Mouse (Mus musculus) stomach, postnatal 0 days (tissue): ENCODE results near the gene Ndufb4. TPM values are rescaled to one million over a fixed set of nuclear protein-coding genes. Genes with fewer than 3 reads are reported as not detected.

ENCODE experiments used
- ATAC-seq: fragments of 200-750 bp; cut with Nextera tagmentation; 2 replicates; pipeline ENCODE4 v1.8.0; 2017; ENCODE audit not compliant: low FRiP score, low TSS enrichment
- DNase-seq: peaks from one replicate; pipeline ENCODE4 v3.0.0-alpha.2; 2016; ENCODE audit warnings: low spot score
- H3K27ac ChIP-seq: fragments of 300-500 bp; sonication (generic); replicated peaks from 2 replicates; pipeline ENCODE4 v1.5.1; 2014; ENCODE audit warnings: mild to moderate bottlenecking, control low read depth
- H3K27me3 ChIP-seq: fragments of 300-500 bp; sonication (generic); 2 replicates; pipeline ENCODE4 v1.6.1; 2014; ENCODE audit warnings: low read length; ENCODE audit not compliant: control insufficient read depth, insufficient read depth
- H3K36me3 ChIP-seq: fragments of 300-500 bp; sonication (generic); 2 replicates; pipeline ENCODE4 v1.6.1; 2014; ENCODE audit warnings: low read length, mixed read lengths; ENCODE audit not compliant: control insufficient read depth, insufficient read depth
- H3K4me1 ChIP-seq: fragments of 300-500 bp; sonication (generic); replicated peaks from 2 replicates; pipeline ENCODE4 v1.6.1; 2014; ENCODE audit warnings: antibody characterized with exemption; ENCODE audit not compliant: control insufficient read depth, insufficient read depth
- H3K4me2 ChIP-seq: fragments of 300-500 bp; sonication (generic); replicated peaks from 2 replicates; pipeline ENCODE4 v1.6.1; 2014; ENCODE audit warnings: low read depth, mild to moderate bottlenecking, control low read depth, moderate library complexity
- H3K4me3 ChIP-seq: fragments of 300-500 bp; sonication (generic); 2 replicates; pipeline ENCODE4 v1.5.1; 2014; ENCODE audit warnings: low read depth, low read length, control low read depth
- H3K9ac ChIP-seq: fragments of 300-500 bp; sonication (generic); 2 replicates; pipeline ENCODE4 v1.6.1; 2014; ENCODE audit warnings: mild to moderate bottlenecking, low read length, control low read depth, mixed read lengths
- H3K9me3 ChIP-seq: fragments of 300-500 bp; sonication (generic); 2 replicates; pipeline ENCODE4 v1.6.1; 2016; ENCODE audit warnings: low read length; ENCODE audit not compliant: control insufficient read depth
- CTCF ChIP-seq: IDR thresholded peaks from 2 replicates; pipeline ENCODE4 v1.5.1; 2016; ENCODE audit warnings: antibody characterized with exemption, low read depth, mild to moderate bottlenecking, moderate library complexity
- EP300 ChIP-seq: optimal IDR thresholded peaks from 2 replicates; pipeline ENCODE3; 2016; ENCODE audit warnings: antibody characterized with exemption
- WGBS: fragments of 180-500 bp; shearing (Covaris S2); extraction: QIAGEN DNeasy Blood & Tissue Kit; methylation state at CpG from one replicate; pipeline ENCODE4 v1.1.7; 2014; 5-methylcytosine and 5-hydroxymethylcytosine counted together
- polyA plus RNA-seq: library from polyadenylated mRNA; unstranded; fragments of >200 nt; fragmentation: Nextera tagmentation; extraction: Ambion mirVana; gene quantifications from 2 replicates; pipeline ENCODE4 v1.2.1, GENCODE M21; 2015

Ndufb4 gene
- polyA plus RNA-seq, 1 experiment from 2014 or later: 119 TPM

- no peak for DNase-seq
- H3K27ac ChIP-seq: no peak overlapping the region
- H3K9me3 ChIP-seq: no peaks in the 10 kb centered on the region
- no peak overlapping the region for H3K4me2 ChIP-seq
- 44% methylated on average over 9 of the region's 9 CpGs for whole genome bisulfite sequencing
- ATAC-seq: no peak
- no peaks in the 10 kb centered on the region for H3K4me1 ChIP-seq
- H3K36me3 ChIP-seq: no peaks in the 10 kb centered on the region
- TF ChIP-seq CTCF (no peak), EP300 (no peak)
- H3K9ac ChIP-seq: no peak overlapping the region
- no peak overlapping the region for H3K4me3 ChIP-seq
- no peaks in the 10 kb centered on the region for H3K27me3 ChIP-seq
Measured at GRCm38 (mm10) chr16:37663643-37664459, 9.6 kb upstream of the Ndufb4 start.

GRCm38 (mm10) chr16:37656796-37657195 is 2.5 kb upstream of the Ndufb4 start:
- TF ChIP-seq EP300 (no peak), CTCF (no peak)
- no peak for DNase-seq
- peaks cover 6% of the 10 kb centered on the region for H3K4me1 ChIP-seq
- no peak overlapping the region for H3K4me2 ChIP-seq
- H3K9ac ChIP-seq: no peak overlapping the region
- no peak overlapping the region for H3K27ac ChIP-seq
- 83% methylated on average over 7 of the region's 7 CpGs for WGBS
- no peaks in the 10 kb centered on the region for H3K36me3 ChIP-seq
- H3K4me3 ChIP-seq: no peak overlapping the region
- ATAC-seq: no peak
- no peaks in the 10 kb centered on the region for H3K27me3 ChIP-seq
- H3K9me3 ChIP-seq: no peaks in the 10 kb centered on the region

- Histone ChIP-seq H3K27me3 (no peaks in the 10 kb centered on the region), H3K27ac (no peak overlapping the region), H3K4me3 (no peak overlapping the region), H3K9ac (no peak overlapping the region), H3K9me3 (no peaks in the 10 kb centered on the region), H3K36me3 (no peaks in the 10 kb centered on the region), H3K4me1 (peaks cover 6% of the 10 kb centered on the region), H3K4me2 (no peak overlapping the region)
- no peak for DNase-seq
- 31% methylated on average over 4 of the region's 4 CpGs for WGBS
- TF ChIP-seq EP300 (no peak), CTCF (no peak)
- no peak for ATAC-seq
Measured at GRCm38 (mm10) chr16:37655756-37656347, 1.6 kb upstream of the Ndufb4 start.

- no peaks in the 10 kb centered on the region for H3K27me3 ChIP-seq
- H3K27ac ChIP-seq: peak overlapping the region; percentile 74
- TF ChIP-seq CTCF (no peak), EP300 (no peak)
- no peaks in the 10 kb centered on the region for H3K36me3 ChIP-seq
- DNase-seq (no peak), ATAC-seq (no peak; the same call in 1 of the 2 replicates)
- 60% methylated on average over 4 of the region's 4 CpGs for WGBS
- H3K4me2 ChIP-seq: peak overlapping the region; percentile 47; the same call in 1 of the 2 replicates
- H3K4me3 ChIP-seq: 0 out of 2 replicates have a peak overlapping the region, but pooled peaks have one; percentile 6
- H3K9me3 ChIP-seq: no peaks in the 10 kb centered on the region
- H3K4me1 ChIP-seq: peaks cover 6% of the 10 kb centered on the region
- H3K9ac ChIP-seq: no peak overlapping the region
Measured at GRCm38 (mm10) chr16:37654831-37655455, 690 bp upstream of the Ndufb4 start.

GRCm38 (mm10) chr16:37653058-37653457 is 1.2 kb downstream of the Ndufb4 start:
- no peak for ATAC-seq
- Histone ChIP-seq H3K27me3 (no peaks in the 10 kb centered on the region), H3K36me3 (no peaks in the 10 kb centered on the region), H3K4me2 (peak overlapping the region; percentile 70), H3K9ac (no peak overlapping the region), H3K4me3 (0 out of 2 replicates have a peak overlapping the region, but pooled peaks have one; percentile 73), H3K4me1 (peaks cover 6% of the 10 kb centered on the region), H3K27ac (no peak overlapping the region), H3K9me3 (no peaks in the 10 kb centered on the region)
- WGBS: 85% methylated on average over 1 of the region's 1 CpGs
- no peak for DNase-seq
- TF ChIP-seq EP300: no peak
- no peak for TF ChIP-seq CTCF

- H3K27ac ChIP-seq: no peak overlapping the region
- DNase-seq (no peak), ATAC-seq (no peak)
Measured at GRCm38 (mm10) chr16:37652654-37653053, 1.6 kb downstream of the Ndufb4 start.

More at GRCm38 (mm10) chr16:37652654-37653053, 1.6 kb downstream of the Ndufb4 start:
- H3K9me3 ChIP-seq: no peaks in the 10 kb centered on the region
- no peaks in the 10 kb centered on the region for H3K36me3 ChIP-seq
- no peak overlapping the region for H3K9ac ChIP-seq
- H3K4me1 ChIP-seq: peaks cover 6% of the 10 kb centered on the region
- TF ChIP-seq CTCF (no peak), EP300 (no peak)
- no peak overlapping the region for H3K4me3 ChIP-seq
- H3K4me2 ChIP-seq: no peak overlapping the region
- 75% methylated on average over 5 of the region's 5 CpGs for WGBS
- no peaks in the 10 kb centered on the region for H3K27me3 ChIP-seq
